Mouse (Mus musculus): ENCODE data around the gene Sipa1l3.

The Sipa1l3 gene

GRCm38 (mm10) chr7:29306108-29306507 lies 212.3 kb downstream of the Sipa1l3 start:
- no peak for DNase-seq (ENCODE audit: low read depth, low spot score)

GRCm38 (mm10) chr7:29305263-29305988 lies 213.0 kb downstream of the Sipa1l3 start:
- no peak for DNase-seq (ENCODE audit: low read depth, low spot score)

- DNase-seq (ENCODE audit: low read depth, low spot score): no peak
Measured at GRCm38 (mm10) chr7:29304463-29305262, 213.8 kb downstream of the Sipa1l3 start.

- DNase-seq (ENCODE audit: low read depth, low spot score): peak; percentile 84
Measured at GRCm38 (mm10) chr7:29303738-29304462, 214.5 kb downstream of the Sipa1l3 start, which contains the start of gene Dpf1. Dpf1 (plus strand) TSS chr7:29303951.

- DNase-seq (ENCODE audit: low read depth, low spot score): no peak
Measured at GRCm38 (mm10) chr7:29302641-29303040, 215.8 kb downstream of the Sipa1l3 start.

- peak; percentile 85 for DNase-seq (ENCODE audit: low read depth, low spot score)
Measured at GRCm38 (mm10) chr7:29301127-29301566, 217.3 kb downstream of the Sipa1l3 start.

GRCm38 (mm10) chr7:29296998-29297397 lies 221.4 kb downstream of the Sipa1l3 start:
- DNase-seq (ENCODE audit: low read depth, low spot score): peak; percentile 87

GRCm38 (mm10) chr7:29295861-29296647 lies 222.4 kb downstream of the Sipa1l3 start:
- DNase-seq (ENCODE audit: low read depth, low spot score): no peak

GRCm38 (mm10) chr7:29294111-29294761 lies 224.2 kb downstream of the Sipa1l3 start:
- no peak for DNase-seq (ENCODE audit: low read depth, low spot score)

- DNase-seq (ENCODE audit: low read depth, low spot score): no peak
Measured at GRCm38 (mm10) chr7:29293131-29294065, 225.0 kb downstream of the Sipa1l3 start.

- no peak for DNase-seq (ENCODE audit: low read depth, low spot score)
Measured at GRCm38 (mm10) chr7:29292458-29293098, 225.9 kb downstream of the Sipa1l3 start.

GRCm38 (mm10) chr7:29291616-29292457 lies 226.6 kb downstream of the Sipa1l3 start:
- DNase-seq (ENCODE audit: low read depth, low spot score): no peak

- DNase-seq (ENCODE audit: low read depth, low spot score): no peak
Measured at GRCm38 (mm10) chr7:29290691-29291485, 227.6 kb downstream of the Sipa1l3 start.

GRCm38 (mm10) chr7:29289856-29290255 lies 228.6 kb downstream of the Sipa1l3 start:
- no peak for DNase-seq (ENCODE audit: low read depth, low spot score)

- DNase-seq (ENCODE audit: low read depth, low spot score): peak; percentile 82
Measured at GRCm38 (mm10) chr7:29288942-29289638, 229.4 kb downstream of the Sipa1l3 start, which contains the start of gene Ppp1r14a. Ppp1r14a (plus strand) TSS chr7:29289308.

- DNase-seq (ENCODE audit: low read depth, low spot score): no peak
Measured at GRCm38 (mm10) chr7:29288079-29288478, 230.4 kb downstream of the Sipa1l3 start.

GRCm38 (mm10) chr7:29287481-29287880 lies 231.0 kb downstream of the Sipa1l3 start:
- no peak for DNase-seq (ENCODE audit: low read depth, low spot score)
